Mouse (Mus musculus) liver, adult (tissue): Measurements from ENCODE around the gene Kmt5a.

Experiments
- GATA4 ChIP-seq: IDR thresholded peaks from 2 replicates; pipeline ENCODE4 v1.6.1; 2014; ENCODE audit warnings: mild to moderate bottlenecking, low read length; ENCODE audit not compliant: insufficient replicate concordance

Gene Kmt5a

GRCm38 (mm10) chr5:124496614-124497514 lies 57.1 kb downstream of the Kmt5a start:
- no peak for TF ChIP-seq GATA4

GRCm38 (mm10) chr5:124498221-124498876 lies 58.6 kb downstream of the Kmt5a start:
- no peak for TF ChIP-seq GATA4

- no peak for TF ChIP-seq GATA4
Measured at GRCm38 (mm10) chr5:124499001-124499400, 59.3 kb downstream of the Kmt5a start.

GRCm38 (mm10) chr5:124500573-124500972 lies 60.8 kb downstream of the Kmt5a start:
- no peak for TF ChIP-seq GATA4

GRCm38 (mm10) chr5:124501541-124501940 lies 61.8 kb downstream of the Kmt5a start:
- no peak for TF ChIP-seq GATA4

- no peak for TF ChIP-seq GATA4
Measured at GRCm38 (mm10) chr5:124503742-124504141, 64.0 kb downstream of the Kmt5a start.

GRCm38 (mm10) chr5:124505235-124505634 lies 65.5 kb downstream of the Kmt5a start:
- TF ChIP-seq GATA4 = no peak

- no peak for TF ChIP-seq GATA4
Measured at GRCm38 (mm10) chr5:124506731-124507359, 67.1 kb downstream of the Kmt5a start.

GRCm38 (mm10) chr5:124509200-124509599 lies 69.5 kb downstream of the Kmt5a start:
- no peak for TF ChIP-seq GATA4

- TF ChIP-seq GATA4 = no peak
Measured at GRCm38 (mm10) chr5:124509742-124510237, 70.1 kb downstream of the Kmt5a start.

- TF ChIP-seq GATA4 = no peak
Measured at GRCm38 (mm10) chr5:124510536-124511050, 70.9 kb downstream of the Kmt5a start.
